Mouse (Mus musculus) urinary bladder, adult 18-20 months (tissue): Measurements from ENCODE around the gene Aqp6.

Source experiments
- DNase-seq, 2 experiments: peaks; one replicate each; pipeline ENCODE4 v3.0.0; 2022; ENCODE audit warnings: low spot score in 2 of 2, mixed read lengths in 2 of 2

Aqp6 gene

DNA sequence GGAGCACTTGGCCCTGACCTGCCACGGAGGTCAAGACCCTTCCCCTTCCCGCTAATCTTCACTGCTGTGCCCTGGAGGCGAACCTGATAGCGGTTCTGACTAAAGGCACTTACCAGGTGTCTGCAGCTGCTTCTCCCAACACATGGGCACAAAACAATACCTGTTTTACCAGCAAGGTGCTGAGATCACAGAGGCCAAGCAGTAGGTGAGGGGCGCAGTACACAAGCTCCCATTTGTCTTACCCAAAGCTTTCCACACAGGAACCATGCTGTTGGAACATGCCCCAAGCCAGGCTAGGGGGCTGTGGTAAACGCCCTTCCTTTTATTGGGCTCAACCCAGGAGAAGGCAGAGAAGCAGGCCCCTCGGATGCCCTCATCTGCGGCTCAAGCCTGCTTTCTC, 3.6 kb upstream of the Aqp6 start:
- no peak for DNase-seq

DNA sequence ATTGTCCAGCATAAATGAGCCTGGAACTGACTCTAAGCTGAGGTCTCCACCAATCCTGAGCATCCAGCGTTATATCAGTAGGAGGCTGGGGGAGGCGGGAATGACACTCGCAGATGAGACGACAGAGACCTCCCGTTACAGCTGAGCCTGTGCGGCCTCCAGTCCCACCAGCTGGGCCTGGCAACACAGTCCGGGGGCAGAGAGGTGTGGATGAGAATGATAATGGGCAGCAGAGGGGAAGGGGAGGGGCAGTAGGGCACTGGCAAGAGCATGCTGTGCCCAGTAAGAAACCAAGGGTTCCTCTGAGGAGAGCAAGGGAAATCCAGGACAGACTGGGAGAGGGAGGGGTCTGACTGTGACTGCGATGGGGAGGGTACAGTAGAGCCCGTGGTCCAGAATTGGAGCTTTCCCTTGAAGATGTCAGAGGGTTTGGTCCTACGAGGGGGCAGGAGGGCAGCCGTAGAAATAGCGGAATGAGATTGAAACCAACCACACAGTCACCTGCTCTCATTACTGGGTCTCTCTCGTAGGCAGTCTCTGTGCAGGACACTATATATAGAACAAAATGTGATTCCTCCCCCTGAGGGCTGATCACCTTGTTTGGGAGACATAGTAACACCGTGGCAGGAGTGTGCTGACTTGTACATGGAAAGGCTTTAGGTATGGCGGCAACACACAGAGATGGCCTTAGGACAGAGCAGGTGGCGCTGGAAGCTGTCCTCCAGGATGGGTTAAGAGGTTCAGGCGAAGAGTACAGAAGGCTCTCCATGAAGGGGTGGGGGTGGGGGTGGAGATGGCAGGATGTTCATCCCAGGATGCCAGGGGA, 1.7 kb upstream of the Aqp6 start:
- DNase-seq, result no peak

DNA sequence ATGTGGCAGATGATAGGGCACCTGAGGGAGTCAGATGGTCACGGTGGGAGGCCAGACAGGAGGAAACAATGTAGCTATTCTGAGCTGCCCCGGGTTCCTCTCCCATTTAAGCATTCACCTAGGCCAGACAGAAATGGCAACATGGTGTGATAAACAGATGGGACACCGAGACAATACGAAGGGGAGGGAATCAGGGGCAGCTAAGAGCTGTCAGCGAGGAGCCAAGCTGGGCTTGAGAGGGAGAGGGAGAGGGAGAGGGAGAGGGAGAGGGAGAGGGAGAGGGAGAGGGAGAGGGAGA, 572 bp downstream of the Aqp6 start:
- DNase-seq, result no peak

DNA sequence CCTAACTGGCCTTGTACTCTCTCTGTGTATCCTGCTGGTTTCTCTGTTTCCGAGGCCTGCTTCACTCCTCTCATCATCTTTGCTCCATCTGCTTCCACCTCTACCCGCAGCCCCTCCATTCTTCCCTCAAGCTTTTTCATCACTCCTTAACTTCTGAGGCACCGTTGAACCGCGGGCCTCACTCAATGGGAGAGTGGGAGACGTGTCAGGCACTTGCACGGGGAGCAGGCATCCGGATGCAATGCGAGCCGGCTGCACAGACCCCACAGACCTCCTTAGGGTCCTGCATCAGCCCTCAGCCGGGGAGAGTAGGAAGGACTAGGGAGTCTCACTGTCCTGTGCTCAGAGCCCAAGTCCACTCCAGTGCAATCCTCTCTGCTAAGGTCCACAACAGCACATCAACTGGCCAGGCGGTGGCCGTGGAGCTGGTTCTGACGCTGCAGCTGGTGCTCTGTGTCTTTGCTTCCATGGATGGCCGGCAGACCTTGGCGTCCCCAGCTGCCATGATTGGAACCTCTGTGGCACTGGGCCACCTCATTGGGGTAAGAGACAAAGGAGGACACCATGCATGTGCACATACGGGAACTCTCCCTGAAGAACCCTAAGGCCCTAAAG, 1.1 kb downstream of the Aqp6 start:
- no peak for DNase-seq

DNA sequence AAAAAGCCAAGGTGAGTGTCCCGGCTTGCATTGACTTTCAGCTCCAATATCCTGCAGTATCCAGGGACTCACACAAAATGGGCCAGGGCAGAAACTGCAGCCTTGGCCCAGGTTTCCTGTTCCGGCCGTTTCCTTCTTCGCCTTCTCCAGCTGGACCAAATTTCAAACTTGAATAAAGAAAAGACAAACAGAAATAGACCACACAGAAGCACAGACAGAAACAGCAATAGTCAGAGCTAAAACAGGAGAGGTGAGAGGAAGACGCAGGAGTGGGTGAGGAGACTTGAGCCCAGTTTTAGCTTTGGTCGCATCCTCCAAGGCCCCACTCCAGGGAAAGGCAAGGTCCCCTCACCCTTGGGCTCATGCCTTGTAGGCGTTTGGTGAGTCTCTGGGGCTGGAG, 2.0 kb downstream of the Aqp6 start:
- DNase-seq, result no peak

DNA sequence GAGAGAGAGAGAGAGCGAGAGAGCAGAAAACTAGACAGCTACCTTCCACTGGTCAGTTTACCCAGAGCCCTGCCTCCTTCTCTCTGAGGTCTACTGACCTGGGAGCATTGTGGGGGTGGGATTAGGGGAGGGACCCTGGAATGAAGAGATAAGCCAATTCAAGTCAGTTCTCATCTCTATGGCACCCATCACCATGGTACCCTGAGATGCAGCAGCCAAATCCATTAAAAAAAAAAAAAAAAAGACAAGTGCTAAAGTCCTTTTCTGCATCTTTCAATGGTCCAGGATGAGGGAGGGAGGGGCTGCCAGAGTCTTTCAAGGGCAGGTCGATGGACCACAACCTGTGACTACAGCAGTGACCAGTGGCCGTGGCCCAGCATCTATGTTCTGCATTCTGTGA, 4.4 kb downstream of the Aqp6 start:
- DNase-seq, result no peak

DNA sequence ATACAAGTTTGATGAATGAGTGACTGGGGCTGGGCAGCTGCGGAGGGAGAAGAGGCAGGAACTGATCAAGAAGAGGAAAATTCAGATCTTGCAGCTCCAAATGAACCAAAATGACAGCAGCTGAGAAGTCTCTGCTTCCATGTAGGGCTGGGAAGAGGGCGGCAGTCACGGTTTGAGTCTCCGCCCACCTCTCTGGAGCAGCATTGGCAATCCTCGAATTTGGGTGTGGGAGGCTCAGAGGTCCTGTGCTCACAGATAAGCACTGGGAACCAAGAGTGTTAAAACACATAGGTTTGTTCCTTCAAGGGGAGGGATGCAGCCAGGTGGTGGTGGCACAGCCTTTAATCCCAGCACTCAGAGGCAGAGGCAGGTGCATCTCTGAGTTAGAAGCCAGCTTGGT, 5.3 kb downstream of the Aqp6 start:
- no peak for DNase-seq

DNA sequence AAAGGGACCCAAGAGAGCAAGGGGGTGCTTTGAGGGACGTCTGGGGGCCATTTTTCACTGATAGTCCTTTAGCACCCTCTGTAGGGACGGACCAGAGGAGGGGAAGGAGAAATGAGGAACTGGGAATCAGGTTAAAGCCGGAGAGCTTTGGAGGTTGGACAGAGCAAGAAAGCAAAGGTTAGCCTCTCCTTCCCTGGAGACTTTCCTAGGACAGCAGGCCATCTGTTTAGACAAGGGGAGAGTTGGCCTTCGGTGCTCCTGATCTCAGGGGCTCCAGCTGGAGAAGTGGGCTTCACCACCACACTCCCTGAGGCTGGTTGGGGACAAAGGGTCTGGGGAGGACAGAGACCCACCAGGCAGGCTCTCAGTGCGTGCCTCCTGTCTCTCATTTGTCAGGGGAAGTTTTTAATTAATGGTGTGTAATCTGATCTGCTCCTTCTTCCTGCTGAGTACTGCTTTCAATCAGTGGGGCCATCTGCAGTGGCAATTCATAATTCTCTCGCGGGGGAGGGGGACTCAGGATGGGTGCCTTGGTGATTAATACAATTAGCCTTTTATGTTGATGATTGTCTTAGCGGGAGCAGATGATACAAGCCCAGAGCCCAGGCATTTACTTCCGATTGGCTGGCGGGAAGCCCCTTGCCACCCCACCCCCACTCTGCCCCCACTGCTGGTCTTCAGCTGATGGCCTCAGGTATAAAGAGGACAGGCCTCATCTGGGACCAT, 6.4 kb downstream of the Aqp6 start:
- no peak for DNase-seq

DNA sequence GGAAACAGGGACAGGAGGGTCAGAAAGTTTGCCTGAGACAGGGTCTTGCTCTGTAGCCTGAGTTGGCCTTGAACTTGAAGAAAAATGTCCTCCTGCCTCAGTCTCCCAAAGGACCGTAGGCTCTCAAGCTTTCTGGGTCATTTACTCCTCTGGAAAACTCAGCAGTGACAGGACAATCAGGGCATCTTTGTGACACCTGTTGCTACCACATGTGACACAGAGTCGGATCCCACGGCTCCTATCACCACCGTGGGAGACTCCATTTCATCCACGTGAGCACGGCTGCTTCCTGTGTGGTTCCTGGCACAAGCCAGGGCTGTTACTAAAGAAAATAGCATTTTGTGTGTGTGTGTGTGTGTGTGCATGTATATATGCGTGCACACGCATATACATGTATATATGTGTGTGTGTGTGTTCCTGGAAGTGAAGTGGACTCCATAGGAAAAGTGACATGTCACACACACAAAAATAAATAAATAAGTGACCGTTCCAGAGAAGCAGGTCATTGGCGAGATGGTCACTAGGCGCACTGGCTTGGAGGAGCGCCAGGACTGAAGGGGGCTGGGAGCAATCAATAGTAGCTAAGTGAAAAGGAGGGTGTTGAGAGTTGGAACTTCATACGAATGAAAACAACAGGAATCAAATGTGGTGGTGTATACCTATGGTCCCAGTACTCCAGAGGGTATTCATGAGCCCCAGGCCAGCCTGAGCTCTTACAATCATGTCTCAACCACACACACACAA, 7.4 kb downstream of the Aqp6 start:
- no peak for DNase-seq

DNA sequence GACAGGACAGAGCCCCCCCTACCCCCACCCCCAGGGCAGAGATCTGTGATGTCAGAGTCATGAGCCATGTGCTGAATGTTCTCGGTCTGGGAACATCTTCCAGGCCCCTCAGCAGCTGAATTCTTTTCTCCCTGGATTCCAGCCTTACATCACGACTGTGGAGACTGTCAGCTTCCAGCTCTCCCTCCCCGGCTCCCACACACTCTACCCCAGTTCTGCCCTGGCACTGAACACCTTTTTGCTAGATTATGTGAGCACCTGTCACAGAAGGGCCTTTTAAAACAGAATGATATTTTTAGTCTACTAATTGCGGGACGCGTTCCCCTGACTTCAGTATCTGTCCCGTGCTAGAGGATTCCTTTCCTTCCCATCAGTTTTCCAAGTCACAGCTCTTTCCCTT, 10.4 kb downstream of the Aqp6 start:
- no peak for DNase-seq

DNA sequence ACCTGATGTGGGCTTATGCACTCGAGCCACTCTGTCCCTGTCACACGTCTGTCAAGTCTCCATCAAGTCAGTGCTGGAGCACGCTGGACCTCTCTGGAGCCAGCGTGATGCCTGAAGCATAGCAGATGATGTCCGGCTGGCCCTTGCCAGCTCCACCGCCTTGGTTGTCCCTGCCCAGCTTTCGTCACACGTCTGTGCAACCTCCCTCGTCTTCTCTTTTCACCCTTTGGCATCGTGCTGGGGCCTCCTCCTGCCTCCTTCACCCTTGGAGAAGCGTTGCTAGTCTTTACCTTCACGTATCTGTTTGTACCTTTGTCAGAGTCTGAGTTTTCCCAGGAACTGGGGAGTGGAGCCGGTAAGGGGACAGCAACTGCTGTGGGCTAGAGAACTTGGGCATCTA, 13.1 kb downstream of the Aqp6 start:
- no peak for DNase-seq

DNA sequence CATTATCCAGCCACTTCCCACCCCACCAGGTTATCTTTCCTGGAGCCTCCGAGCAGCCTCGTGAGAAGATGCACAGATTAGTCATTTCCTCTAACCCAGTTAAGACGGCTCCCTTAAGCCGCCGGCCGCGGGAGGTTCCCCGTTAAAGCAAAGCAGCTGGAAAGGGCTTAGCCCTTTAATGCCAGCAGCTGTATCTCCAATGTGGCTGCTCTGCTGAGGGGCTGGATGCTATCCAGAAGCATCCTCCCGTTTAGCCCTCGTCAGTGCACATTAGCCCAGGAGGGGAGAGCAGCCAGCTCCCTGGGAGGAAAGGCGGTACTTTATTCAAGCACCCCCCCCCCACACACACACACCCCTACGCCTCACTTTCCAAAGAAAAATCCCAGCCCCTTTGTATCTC, 13.6 kb downstream of the Aqp6 start:
- DNase-seq, result peak in 1 of 2 experiments; percentile 62

DNA sequence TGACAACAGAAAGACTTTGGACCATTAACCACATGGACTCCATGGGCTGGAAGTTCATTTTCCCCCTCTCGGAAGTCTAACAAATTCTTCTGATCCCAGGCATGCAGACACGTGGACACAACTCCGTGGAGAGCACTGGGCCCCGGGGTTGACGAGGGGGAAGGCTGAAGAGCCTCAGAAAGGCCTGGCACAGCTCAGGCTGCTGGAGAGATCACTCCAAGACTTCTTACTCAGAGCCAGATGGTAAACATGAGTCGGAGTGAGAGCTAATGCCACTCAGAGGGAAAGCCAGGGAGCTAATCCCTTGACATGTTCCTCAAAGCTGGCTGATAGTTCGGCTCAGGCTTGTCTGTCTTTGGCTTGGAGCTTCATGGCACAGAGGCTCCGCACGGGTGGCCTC, 14.0 kb downstream of the Aqp6 start:
- no peak for DNase-seq

DNA sequence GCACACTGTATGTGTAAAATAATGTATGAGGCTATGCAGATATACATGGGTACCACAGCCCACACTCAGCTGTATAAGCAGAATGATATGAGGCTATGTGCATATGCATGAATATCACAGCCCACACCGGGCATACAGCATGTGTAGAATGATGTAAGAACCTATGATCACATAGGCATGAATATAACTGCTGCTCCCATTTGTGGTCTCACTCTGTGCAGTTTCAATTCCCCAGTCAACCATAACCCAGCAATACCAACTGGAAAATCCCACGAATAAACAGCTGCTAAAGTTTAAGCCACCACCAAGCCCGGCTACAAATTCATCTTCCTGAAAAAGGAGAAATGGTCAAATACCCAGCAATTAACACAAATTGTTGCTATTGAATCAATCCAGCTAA, 17.4 kb downstream of the Aqp6 start:
- no peak for DNase-seq

DNA sequence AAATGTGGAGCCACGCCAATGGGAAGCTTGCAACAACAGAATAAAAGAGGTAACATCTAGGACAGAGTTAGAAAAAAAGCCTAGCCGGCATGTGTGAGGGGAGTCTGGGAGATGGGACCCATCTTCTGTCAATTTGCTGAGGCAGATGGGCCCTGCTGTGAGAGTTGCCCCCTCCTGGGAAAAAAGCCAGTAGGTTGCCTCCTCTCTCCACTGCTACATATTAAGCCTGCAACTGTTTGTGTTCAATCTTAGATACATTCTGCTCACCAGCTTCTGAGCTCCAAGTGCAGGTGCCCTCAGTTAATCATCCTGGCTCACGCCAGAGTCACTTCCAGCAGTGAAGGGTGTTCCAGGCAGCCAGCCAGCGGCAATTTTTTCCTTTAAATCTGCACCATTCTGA, 18.6 kb downstream of the Aqp6 start:
- no peak for DNase-seq

DNA sequence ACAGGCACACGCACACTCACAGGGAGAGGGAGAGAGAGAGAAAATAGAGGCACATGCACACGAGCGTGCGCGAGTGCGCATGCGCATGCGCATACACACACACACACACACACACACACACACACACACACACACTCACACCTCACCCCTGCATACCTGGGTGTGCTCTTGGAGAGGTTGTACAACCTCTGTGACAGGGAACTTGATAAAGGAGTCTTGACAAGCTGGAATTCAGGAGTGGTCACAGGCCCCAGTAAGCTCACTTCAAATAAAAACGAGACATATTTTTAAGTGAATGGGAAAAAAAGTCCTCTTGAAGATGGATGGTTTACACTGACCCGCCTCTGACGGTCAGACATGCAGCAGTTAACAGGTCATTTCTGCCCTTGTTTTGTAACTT, 20.9 kb downstream of the Aqp6 start:
- DNase-seq, result no peak

DNA sequence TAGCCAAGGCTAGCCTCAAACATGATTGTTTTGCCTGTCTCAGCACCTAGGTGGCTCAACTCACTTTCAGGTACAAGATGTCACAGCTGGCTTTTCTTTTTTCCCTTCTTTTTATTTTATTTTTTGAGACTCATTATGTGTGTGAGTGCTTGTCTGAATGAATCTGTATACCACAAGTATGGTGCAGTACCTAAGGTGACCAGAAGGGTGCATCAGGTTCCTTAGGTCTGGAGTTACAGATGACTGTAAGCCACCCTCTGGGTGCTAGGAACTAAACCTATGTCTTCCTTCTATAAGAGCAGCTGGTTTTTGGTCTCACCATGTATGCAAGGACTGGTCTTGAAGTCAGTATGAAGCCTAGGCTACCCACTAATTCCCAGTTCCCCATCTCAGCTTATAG, 30.4 kb downstream of the Aqp6 start:
- DNase-seq, result no peak

DNA sequence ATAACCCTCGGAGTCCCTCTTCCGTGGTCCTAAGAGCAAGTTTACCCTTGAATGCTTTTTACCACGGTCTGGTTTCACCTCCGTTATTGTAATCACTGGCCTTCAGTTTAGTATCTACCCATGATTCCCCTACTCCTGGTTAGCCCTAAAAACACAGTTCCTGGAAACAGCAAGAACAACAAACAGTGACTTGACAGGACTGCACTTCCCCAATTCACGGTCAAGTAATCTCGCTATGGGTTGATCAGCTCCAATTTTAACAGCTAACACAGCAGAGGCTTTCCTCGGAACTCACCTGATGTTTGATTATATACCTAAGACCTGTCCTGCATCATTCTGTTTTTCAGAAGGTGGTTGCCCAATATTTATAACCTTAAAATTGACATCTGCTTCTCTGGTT, 33.5 kb downstream of the Aqp6 start:
- DNase-seq, result no peak

DNA sequence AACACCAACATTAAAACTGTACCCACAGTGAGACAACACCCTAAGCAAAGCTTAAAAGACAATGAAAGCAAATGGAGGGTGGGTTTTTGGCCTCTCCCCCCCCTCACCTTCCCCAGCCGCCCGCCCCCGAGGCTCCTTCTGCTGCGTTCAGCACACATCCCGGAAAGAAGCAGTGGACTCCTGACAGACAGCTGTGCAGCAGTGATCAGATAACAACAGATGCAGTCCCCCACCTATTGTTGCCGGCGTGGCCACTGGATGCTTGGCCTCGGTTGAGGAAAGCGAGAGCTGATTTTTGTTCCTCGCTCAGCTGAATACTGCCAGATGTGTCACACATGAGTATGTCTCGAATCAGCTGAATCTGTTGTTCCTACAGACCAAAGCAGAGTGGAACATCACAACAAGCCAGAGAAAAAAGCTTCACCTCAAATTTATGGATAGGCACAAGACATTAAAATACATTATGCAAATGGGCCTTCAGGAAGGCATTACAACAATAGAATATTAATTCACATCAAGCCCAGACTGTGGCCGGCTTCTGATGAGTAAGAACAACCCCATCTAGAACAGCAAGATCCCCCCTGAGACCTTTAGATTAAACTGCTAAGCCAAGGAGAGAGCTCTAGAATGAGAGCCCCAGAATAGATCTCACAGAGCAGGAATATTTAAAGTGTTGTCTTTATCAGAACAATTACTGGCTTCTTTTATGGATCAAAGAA, 36.4 kb downstream of the Aqp6 start:
- no peak for DNase-seq

DNA sequence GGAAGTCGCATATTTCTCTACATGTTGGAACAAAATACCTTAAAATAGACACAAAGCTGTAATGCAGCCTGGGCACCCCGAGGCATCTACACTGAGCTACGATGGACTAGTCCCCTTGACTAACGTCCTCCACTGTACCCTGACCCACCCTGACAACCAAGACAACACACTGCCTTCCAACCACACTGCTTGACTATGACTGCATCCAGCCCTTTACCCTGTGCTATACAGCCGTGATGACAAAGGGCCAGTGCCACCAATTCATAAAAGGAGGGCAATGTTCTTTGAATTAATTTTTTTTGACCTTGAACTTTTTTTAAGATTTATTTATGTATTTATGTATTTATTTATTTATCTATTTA, 36.9 kb downstream of the Aqp6 start:
- DNase-seq, result no peak

DNA sequence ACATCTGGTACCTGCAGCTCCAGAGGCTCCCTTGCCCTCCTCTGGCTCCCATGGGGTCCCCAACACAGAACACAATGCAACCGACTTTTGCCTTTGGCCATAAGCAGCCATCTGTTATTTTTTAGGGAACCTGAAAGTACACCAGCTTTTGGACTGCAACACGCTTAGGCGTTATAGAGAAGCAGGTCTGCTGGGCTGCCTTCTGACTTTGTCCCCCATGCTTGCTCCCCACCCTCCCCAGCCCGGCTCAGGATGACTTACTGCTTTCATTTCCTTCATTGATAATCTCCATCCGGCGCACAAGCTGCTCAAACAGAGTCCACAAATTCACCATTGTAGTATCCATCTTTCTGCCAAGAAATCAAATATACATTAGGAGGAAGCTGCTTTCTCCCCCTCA, 41.4 kb downstream of the Aqp6 start:
- DNase-seq, result no peak

DNA sequence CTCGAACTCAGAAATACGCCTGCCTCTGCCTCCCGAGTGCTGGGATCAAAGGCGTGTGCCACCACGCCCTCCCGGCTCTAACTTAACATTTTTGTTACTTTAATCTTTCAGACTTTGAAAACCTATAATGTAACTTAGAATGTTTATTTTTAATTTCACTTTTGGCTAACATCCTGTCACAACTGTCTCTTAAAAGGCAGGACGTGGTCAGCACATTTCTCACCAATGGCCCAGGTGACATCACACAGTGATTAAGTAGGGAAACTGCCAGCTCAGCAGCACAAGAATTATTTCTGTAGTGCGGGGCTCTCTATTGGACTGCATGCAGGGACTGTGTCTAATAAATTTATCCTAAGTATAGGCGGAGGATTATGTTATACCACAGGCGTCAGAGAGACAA, 42.6 kb downstream of the Aqp6 start:
- DNase-seq, result no peak
